Mouse (Mus musculus) embryo, embryonic 10.5 days (tissue): ENCODE measurements around the gene Slc9a8.

ENCODE experiments used
- DNase-seq: peaks from one replicate; pipeline ENCODE4 v3.0.0-alpha.2; 2015; ENCODE audit warnings: low spot score

Gene Slc9a8

GRCm38 (mm10) chr2:167415970-167416563, 5.4 kb upstream of the Slc9a8 start:
- no peak for DNase-seq

- no peak for DNase-seq
Measured at GRCm38 (mm10) chr2:167417048-167417447, 4.5 kb upstream of the Slc9a8 start.

- DNase-seq: peak; percentile 79
Measured at GRCm38 (mm10) chr2:167417694-167418093, 3.8 kb upstream of the Slc9a8 start.

GRCm38 (mm10) chr2:167419204-167419603, 2.3 kb upstream of the Slc9a8 start:
- peak; percentile 84 for DNase-seq

GRCm38 (mm10) chr2:167420811-167421241, 686 bp upstream of the Slc9a8 start:
- DNase-seq: peak; percentile 36

GRCm38 (mm10) chr2:167422150-167422470, 598 bp downstream of the Slc9a8 start:
- DNase-seq: no peak

GRCm38 (mm10) chr2:167423031-167423611, 1.6 kb downstream of the Slc9a8 start:
- no peak for DNase-seq

- no peak for DNase-seq
Measured at GRCm38 (mm10) chr2:167424040-167424439, 2.5 kb downstream of the Slc9a8 start.

- no peak for DNase-seq
Measured at GRCm38 (mm10) chr2:167424516-167424915, 3.0 kb downstream of the Slc9a8 start.

GRCm38 (mm10) chr2:167425407-167425806, 3.9 kb downstream of the Slc9a8 start:
- no peak for DNase-seq

- DNase-seq: no peak
Measured at GRCm38 (mm10) chr2:167429596-167429995, 8.1 kb downstream of the Slc9a8 start.

GRCm38 (mm10) chr2:167430737-167431417, 9.4 kb downstream of the Slc9a8 start:
- no peak for DNase-seq

GRCm38 (mm10) chr2:167431418-167431776, 9.9 kb downstream of the Slc9a8 start:
- no peak for DNase-seq

- no peak for DNase-seq
Measured at GRCm38 (mm10) chr2:167434570-167434969, 13.1 kb downstream of the Slc9a8 start.

GRCm38 (mm10) chr2:167435631-167436030, 14.1 kb downstream of the Slc9a8 start:
- no peak for DNase-seq

GRCm38 (mm10) chr2:167436371-167436770, 14.9 kb downstream of the Slc9a8 start:
- no peak for DNase-seq

- DNase-seq: no peak
Measured at GRCm38 (mm10) chr2:167439422-167439821, 17.9 kb downstream of the Slc9a8 start.

GRCm38 (mm10) chr2:167443411-167444193, 22.1 kb downstream of the Slc9a8 start:
- no peak for DNase-seq

GRCm38 (mm10) chr2:167445911-167446780, 24.6 kb downstream of the Slc9a8 start:
- no peak for DNase-seq

GRCm38 (mm10) chr2:167447207-167447606, 25.7 kb downstream of the Slc9a8 start:
- DNase-seq: no peak

- DNase-seq: no peak
Measured at GRCm38 (mm10) chr2:167447629-167448028, 26.1 kb downstream of the Slc9a8 start.
